Mouse (Mus musculus): ENCODE measurements around the gene Mybpc1. TPM values are rescaled to one million over a fixed set of nuclear protein-coding genes. Genes with fewer than 3 reads are reported as not detected.

Mybpc1 gene
- polyA plus RNA-seq (2012; rRNA removed), result 2.1 TPM in 2 replicates

- TF ChIP-seq POLR2A (IDR thresholded peaks at IDR 0.05; ENCODE audit: control insufficient read depth, low read depth, low read length), result no peak
- no peak for TF ChIP-seq CTCF (IDR thresholded peaks at IDR 0.05; ENCODE audit: control insufficient read depth, insufficient read depth, insufficient replicate concordance, low read depth, low read length)
- Histone ChIP-seq H3K27me3 (ENCODE audit: control insufficient read depth, insufficient read depth, low read length) (no peaks in the 10 kb centered on the region), H3K36me3 (ENCODE audit: control insufficient read depth, insufficient read depth, low read length) (no peaks in the 10 kb centered on the region), H3K4me3 (ENCODE audit: control insufficient read depth, low read depth, low read length) (no peak within 1 kb of the TSS), H3K4me1 (ENCODE audit: control insufficient read depth, insufficient read depth, low read length) (peaks cover 4% of the 10 kb centered on the region), H3K27ac (ENCODE audit: control insufficient read depth, insufficient read depth, low read depth, low read length) (no peak within 1 kb of the TSS)
Measured at GRCm38 (mm10) chr10:88604943-88605342, at the start of gene Mybpc1. TSS of gene Mybpc1 (minus strand) at chr10:88605152.

- TF ChIP-seq CTCF (IDR thresholded peaks at IDR 0.05; ENCODE audit: control insufficient read depth, insufficient read depth, insufficient replicate concordance, low read depth, low read length) (no peak), POLR2A (IDR thresholded peaks at IDR 0.05; ENCODE audit: control insufficient read depth, low read depth, low read length) (no peak)
- no peaks in the 10 kb centered on the region for H3K36me3 ChIP-seq (ENCODE audit: control insufficient read depth, insufficient read depth, low read length)
Measured at GRCm38 (mm10) chr10:88645448-88645847, 40.5 kb upstream of the Mybpc1 start.

GRCm38 (mm10) chr10:88631330-88631953 is 26.5 kb upstream of the Mybpc1 start:
- peaks cover 4% of the 10 kb centered on the region for H3K4me1 ChIP-seq (ENCODE audit: control insufficient read depth, insufficient read depth, low read length)
- H3K27ac ChIP-seq (ENCODE audit: control insufficient read depth, insufficient read depth, low read depth, low read length), result no peak overlapping the region
- H3K36me3 ChIP-seq (ENCODE audit: control insufficient read depth, insufficient read depth, low read length), result no peaks in the 10 kb centered on the region
- no peaks in the 10 kb centered on the region for H3K27me3 ChIP-seq (ENCODE audit: control insufficient read depth, insufficient read depth, low read length)
- H3K4me3 ChIP-seq (ENCODE audit: control insufficient read depth, low read depth, low read length), result no peak overlapping the region
- TF ChIP-seq POLR2A (IDR thresholded peaks at IDR 0.05; ENCODE audit: control insufficient read depth, low read depth, low read length) (no peak), CTCF (IDR thresholded peaks at IDR 0.05; ENCODE audit: control insufficient read depth, insufficient read depth, insufficient replicate concordance, low read depth, low read length) (no peak)

More at GRCm38 (mm10) chr10:88645448-88645847, 40.5 kb upstream of the Mybpc1 start:
- Histone ChIP-seq H3K27me3 (ENCODE audit: control insufficient read depth, insufficient read depth, low read length) (no peaks in the 10 kb centered on the region), H3K27ac (ENCODE audit: control insufficient read depth, insufficient read depth, low read depth, low read length) (no peak overlapping the region), H3K4me3 (ENCODE audit: control insufficient read depth, low read depth, low read length) (no peak overlapping the region), H3K4me1 (ENCODE audit: control insufficient read depth, insufficient read depth, low read length) (no peaks in the 10 kb centered on the region)

GRCm38 (mm10) chr10:88630663-88631329 is 25.8 kb upstream of the Mybpc1 start:
- Histone ChIP-seq H3K4me1 (ENCODE audit: control insufficient read depth, insufficient read depth, low read length) (peaks cover 4% of the 10 kb centered on the region), H3K27me3 (ENCODE audit: control insufficient read depth, insufficient read depth, low read length) (no peaks in the 10 kb centered on the region), H3K27ac (ENCODE audit: control insufficient read depth, insufficient read depth, low read depth, low read length) (no peak overlapping the region), H3K4me3 (ENCODE audit: control insufficient read depth, low read depth, low read length) (no peak overlapping the region), H3K36me3 (ENCODE audit: control insufficient read depth, insufficient read depth, low read length) (no peaks in the 10 kb centered on the region)
- TF ChIP-seq POLR2A (IDR thresholded peaks at IDR 0.05; ENCODE audit: control insufficient read depth, low read depth, low read length), result no peak
- no peak for TF ChIP-seq CTCF (IDR thresholded peaks at IDR 0.05; ENCODE audit: control insufficient read depth, insufficient read depth, insufficient replicate concordance, low read depth, low read length)

GRCm38 (mm10) chr10:88627052-88627451 is 22.1 kb upstream of the Mybpc1 start:
- Histone ChIP-seq H3K36me3 (ENCODE audit: control insufficient read depth, insufficient read depth, low read length) (no peaks in the 10 kb centered on the region), H3K4me1 (ENCODE audit: control insufficient read depth, insufficient read depth, low read length) (peaks cover 4% of the 10 kb centered on the region), H3K27me3 (ENCODE audit: control insufficient read depth, insufficient read depth, low read length) (no peaks in the 10 kb centered on the region), H3K27ac (ENCODE audit: control insufficient read depth, insufficient read depth, low read depth, low read length) (no peak overlapping the region), H3K4me3 (ENCODE audit: control insufficient read depth, low read depth, low read length) (no peak overlapping the region; the same call in 1 of the 2 replicates)
- TF ChIP-seq POLR2A (IDR thresholded peaks at IDR 0.05; ENCODE audit: control insufficient read depth, low read depth, low read length) (no peak), CTCF (IDR thresholded peaks at IDR 0.05; ENCODE audit: control insufficient read depth, insufficient read depth, insufficient replicate concordance, low read depth, low read length) (no peak)

GRCm38 (mm10) chr10:88626176-88626575 is 21.2 kb upstream of the Mybpc1 start:
- Histone ChIP-seq H3K4me3 (ENCODE audit: control insufficient read depth, low read depth, low read length) (no peak overlapping the region), H3K4me1 (ENCODE audit: control insufficient read depth, insufficient read depth, low read length) (peaks cover 4% of the 10 kb centered on the region), H3K27me3 (ENCODE audit: control insufficient read depth, insufficient read depth, low read length) (no peaks in the 10 kb centered on the region), H3K36me3 (ENCODE audit: control insufficient read depth, insufficient read depth, low read length) (no peaks in the 10 kb centered on the region), H3K27ac (ENCODE audit: control insufficient read depth, insufficient read depth, low read depth, low read length) (no peak overlapping the region)
- TF ChIP-seq POLR2A (IDR thresholded peaks at IDR 0.05; ENCODE audit: control insufficient read depth, low read depth, low read length) (no peak), CTCF (IDR thresholded peaks at IDR 0.05; ENCODE audit: control insufficient read depth, insufficient read depth, insufficient replicate concordance, low read depth, low read length) (no peak)

GRCm38 (mm10) chr10:88624300-88624699 is 19.3 kb upstream of the Mybpc1 start:
- TF ChIP-seq POLR2A (IDR thresholded peaks at IDR 0.05; ENCODE audit: control insufficient read depth, low read depth, low read length), result no peak
- TF ChIP-seq CTCF (IDR thresholded peaks at IDR 0.05; ENCODE audit: control insufficient read depth, insufficient read depth, insufficient replicate concordance, low read depth, low read length), result no peak
- Histone ChIP-seq H3K4me1 (ENCODE audit: control insufficient read depth, insufficient read depth, low read length) (peaks cover 4% of the 10 kb centered on the region), H3K27me3 (ENCODE audit: control insufficient read depth, insufficient read depth, low read length) (no peaks in the 10 kb centered on the region)

More at GRCm38 (mm10) chr10:88624300-88624699, 19.3 kb upstream of the Mybpc1 start:
- no peaks in the 10 kb centered on the region for H3K36me3 ChIP-seq (ENCODE audit: control insufficient read depth, insufficient read depth, low read length)
- no peak overlapping the region for H3K27ac ChIP-seq (ENCODE audit: control insufficient read depth, insufficient read depth, low read depth, low read length)
- H3K4me3 ChIP-seq (ENCODE audit: control insufficient read depth, low read depth, low read length), result no peak overlapping the region

Measured in testis, adult 2 months (tissue).